Mouse (Mus musculus) midbrain, embryonic 15.5 days (tissue): ENCODE measurements at regions not wholly inside any gene's neighbourhood (a gene's known extent, or its start where the extent isn't known, plus 50 kb on each side); places are given as distances from the start of the nearest gene placed in this dataset.

Experiments used
- ATAC-seq: fragments of 200-750 bp; cut with Nextera tagmentation; replicated peaks from 2 replicates; pipeline ENCODE4 v1.8.0; 2017; ENCODE audit warnings: moderate TSS enrichment
- H3K27ac ChIP-seq: fragments of 300-500 bp; sonication (generic); 2 replicates; pipeline ENCODE4 v1.5.1; 2015; ENCODE audit warnings: mild to moderate bottlenecking, inconsistent platforms
- H3K27me3 ChIP-seq: fragments of 300-500 bp; sonication (generic); replicated peaks from 2 replicates; pipeline ENCODE4 v1.6.1; 2015; ENCODE audit warnings: inconsistent platforms
- H3K36me3 ChIP-seq: fragments of 300-500 bp; sonication (generic); replicated peaks from 2 replicates; pipeline ENCODE4 v1.6.1; 2015; ENCODE audit warnings: inconsistent platforms
- H3K4me1 ChIP-seq: fragments of 300-500 bp; sonication (generic); 2 replicates; pipeline ENCODE4 v1.6.1; 2015; ENCODE audit warnings: inconsistent platforms
- H3K4me2 ChIP-seq: fragments of 300-500 bp; sonication (generic); 2 replicates; pipeline ENCODE4 v1.6.1; 2015; ENCODE audit warnings: inconsistent platforms, mild to moderate bottlenecking, moderate library complexity
- H3K4me3 ChIP-seq: fragments of 300-500 bp; sonication (generic); 2 replicates; pipeline ENCODE4 v1.5.1; 2015; ENCODE audit warnings: mild to moderate bottlenecking, inconsistent platforms
- H3K9ac ChIP-seq: fragments of 300-500 bp; sonication (generic); 2 replicates; pipeline ENCODE4 v1.6.1; 2015; ENCODE audit warnings: mild to moderate bottlenecking, inconsistent platforms
- H3K9me3 ChIP-seq: fragments of 300-500 bp; sonication (generic); 2 replicates; pipeline ENCODE4 v1.6.1; 2016; ENCODE audit warnings: inconsistent platforms
- WGBS: fragments of 180-500 bp; shearing (Covaris S2); methylation state at CpG from one replicate; pipeline ENCODE4 v1.1.7; 2015; ENCODE audit warnings: mixed read lengths; 5-methylcytosine and 5-hydroxymethylcytosine counted together

GRCm38 (mm10) chr9:61487824-61488223 is 115.7 kb downstream of the Tle3 start:
- no peaks in the 10 kb centered on the region for H3K9me3 ChIP-seq
- H3K27me3 ChIP-seq = peaks cover 4% of the 10 kb centered on the region; the same call in 1 of the 2 replicates
- H3K4me3 ChIP-seq = no peak overlapping the region
- no peak overlapping the region for H3K9ac ChIP-seq
- ATAC-seq = no peak
- no peaks in the 10 kb centered on the region for H3K36me3 ChIP-seq
- H3K4me1 ChIP-seq = peaks cover 18% of the 10 kb centered on the region
- no peak overlapping the region for H3K27ac ChIP-seq
- no peak overlapping the region for H3K4me2 ChIP-seq
- WGBS = 95% methylated on average over 12 of the region's 12 CpGs

- Histone ChIP-seq H3K27me3 (peaks cover 4% of the 10 kb centered on the region; the same call in 1 of the 2 replicates), H3K4me2 (no peak overlapping the region), H3K4me3 (no peak overlapping the region), H3K27ac (no peak overlapping the region), H3K36me3 (no peaks in the 10 kb centered on the region), H3K9ac (no peak overlapping the region), H3K4me1 (peaks cover 18% of the 10 kb centered on the region), H3K9me3 (no peaks in the 10 kb centered on the region)
- no peak for ATAC-seq
- WGBS = 47% methylated on average over 7 of the region's 7 CpGs
Observed at GRCm38 (mm10) chr9:61487146-61487545, 115.0 kb downstream of the Tle3 start.

- Histone ChIP-seq H3K36me3 (no peaks in the 10 kb centered on the region), H3K4me3 (no peak overlapping the region), H3K4me2 (no peak overlapping the region), H3K27ac (no peak overlapping the region), H3K9ac (no peak overlapping the region), H3K9me3 (no peaks in the 10 kb centered on the region), H3K27me3 (peaks cover 4% of the 10 kb centered on the region; the same call in 1 of the 2 replicates), H3K4me1 (peaks cover 10% of the 10 kb centered on the region)
- 30% methylated on average over 3 of the region's 3 CpGs for WGBS
- no peak for ATAC-seq
Observed at GRCm38 (mm10) chr9:61484391-61484790, 112.2 kb downstream of the Tle3 start.

GRCm38 (mm10) chr9:61479626-61480025 is 107.5 kb downstream of the Tle3 start:
- 0 out of 2 replicates have a peak, but pooled peaks have one; percentile 30 for ATAC-seq
- WGBS = 45% methylated on average over 6 of the region's 6 CpGs
- Histone ChIP-seq H3K27me3 (peaks cover 2% of the 10 kb centered on the region; the same call in 1 of the 2 replicates), H3K9me3 (no peaks in the 10 kb centered on the region), H3K36me3 (no peaks in the 10 kb centered on the region), H3K4me2 (no peak overlapping the region), H3K4me1 (peaks cover 12% of the 10 kb centered on the region), H3K27ac (no peak overlapping the region), H3K9ac (no peak overlapping the region), H3K4me3 (no peak overlapping the region)

GRCm38 (mm10) chr9:61478862-61479261 is 106.7 kb downstream of the Tle3 start:
- Histone ChIP-seq H3K27ac (no peak overlapping the region), H3K9me3 (no peaks in the 10 kb centered on the region), H3K9ac (no peak overlapping the region), H3K4me1 (peaks cover 12% of the 10 kb centered on the region), H3K27me3 (peaks cover 4% of the 10 kb centered on the region), H3K4me2 (no peak overlapping the region), H3K36me3 (no peaks in the 10 kb centered on the region), H3K4me3 (no peak overlapping the region)
- 22% methylated on average over 9 of the region's 9 CpGs for WGBS
- no peak for ATAC-seq

- H3K9me3 ChIP-seq = no peaks in the 10 kb centered on the region
- H3K36me3 ChIP-seq = no peaks in the 10 kb centered on the region
- ATAC-seq = no peak
- no peak overlapping the region for H3K4me3 ChIP-seq
- 70% methylated on average over 4 of the region's 4 CpGs for WGBS
- no peak overlapping the region for H3K9ac ChIP-seq
- no peak overlapping the region for H3K4me2 ChIP-seq
- H3K27ac ChIP-seq = no peak overlapping the region
- H3K27me3 ChIP-seq = peaks cover 4% of the 10 kb centered on the region
- peaks cover 12% of the 10 kb centered on the region for H3K4me1 ChIP-seq
Observed at GRCm38 (mm10) chr9:61476351-61476750, 104.2 kb downstream of the Tle3 start.

- no peaks in the 10 kb centered on the region for H3K36me3 ChIP-seq
- H3K4me3 ChIP-seq = no peak overlapping the region
- peaks cover 4% of the 10 kb centered on the region; the same call in 1 of the 2 replicates for H3K27me3 ChIP-seq
- no peak for ATAC-seq
- peaks cover 14% of the 10 kb centered on the region for H3K4me1 ChIP-seq
- H3K27ac ChIP-seq = no peak overlapping the region
- no peaks in the 10 kb centered on the region for H3K9me3 ChIP-seq
- H3K4me2 ChIP-seq = no peak overlapping the region
- H3K9ac ChIP-seq = no peak overlapping the region
- 37% methylated on average over 6 of the region's 6 CpGs for WGBS
Observed at GRCm38 (mm10) chr9:61470815-61471505, 98.8 kb downstream of the Tle3 start.

GRCm38 (mm10) chr9:61468897-61469509 is 96.8 kb downstream of the Tle3 start:
- no peak overlapping the region for H3K9ac ChIP-seq
- no peak overlapping the region for H3K4me3 ChIP-seq
- 26% methylated on average over 11 of the region's 11 CpGs for WGBS
- H3K4me2 ChIP-seq = no peak overlapping the region
- no peaks in the 10 kb centered on the region for H3K9me3 ChIP-seq
- H3K4me1 ChIP-seq = peaks cover 14% of the 10 kb centered on the region
- H3K27me3 ChIP-seq = no peaks in the 10 kb centered on the region
- peak; percentile 65 for ATAC-seq
- H3K27ac ChIP-seq = peak overlapping the region; percentile 69; the same call in 1 of the 2 replicates
- H3K36me3 ChIP-seq = no peaks in the 10 kb centered on the region

GRCm38 (mm10) chr9:61468368-61468848 is 96.2 kb downstream of the Tle3 start:
- Histone ChIP-seq H3K9ac (no peak overlapping the region), H3K4me3 (no peak overlapping the region), H3K36me3 (no peaks in the 10 kb centered on the region), H3K9me3 (no peaks in the 10 kb centered on the region), H3K4me2 (no peak overlapping the region), H3K27me3 (peaks cover 3% of the 10 kb centered on the region; the same call in 1 of the 2 replicates), H3K27ac (peak overlapping the region; percentile 69), H3K4me1 (peaks cover 14% of the 10 kb centered on the region)
- 17% methylated on average over 6 of the region's 6 CpGs for WGBS
- ATAC-seq = peak; percentile 88
